Mouse (Mus musculus) olfactory bulb, adult 2 months (tissue): Measurements from ENCODE around the gene Rab5a.

Source experiments
- CTCF ChIP-seq: fragments of 200-500 bp; IDR thresholded peaks from 2 replicates; pipeline ENCODE4 v1.5.1; 2012; ENCODE audit warnings: low read depth, mild to moderate bottlenecking, low read length, moderate library complexity; ENCODE audit not compliant: insufficient read depth
- POLR2A ChIP-seq: fragments of 200-500 bp; IDR thresholded peaks from 2 replicates; pipeline ENCODE4 v1.6.1; 2012; ENCODE audit warnings: mild to moderate bottlenecking, low read depth, low read length, moderate library complexity; ENCODE audit not compliant: insufficient read depth

DNA sequence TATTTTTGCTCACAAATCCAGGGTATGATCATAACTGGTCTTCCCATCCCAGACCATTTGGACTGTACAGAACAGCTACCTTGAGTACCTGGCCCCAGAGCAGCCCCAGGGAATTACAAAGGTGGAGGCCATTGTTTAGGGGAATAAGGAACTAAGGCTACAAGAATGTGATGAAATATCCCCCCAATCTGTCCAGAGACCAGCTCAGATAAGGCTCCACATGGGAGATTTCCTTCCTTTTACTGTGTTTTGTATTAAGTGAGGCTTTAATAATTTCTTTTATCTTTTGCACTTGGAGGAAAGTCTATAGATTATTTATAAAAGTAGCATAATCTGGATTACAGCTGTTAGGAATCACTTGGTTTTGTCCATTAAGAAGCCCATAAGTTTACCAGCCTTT, 10.3 kb upstream of the Rab5a start:
- TF ChIP-seq CTCF (no peak), POLR2A (no peak)
